Mouse (Mus musculus) midbrain, postnatal 0 days (tissue): ENCODE measurements at regions not wholly inside any gene's neighbourhood (a gene's known extent, or its start where the extent isn't known, plus 50 kb on each side); places are given as distances from the start of the nearest gene placed in this dataset.
A peak's percentile ranks its signal among the peaks of the same experiment; 100 is the strongest.

ENCODE experiments used
- ATAC-seq: fragments of 200-750 bp; cut with Nextera tagmentation; 2 replicates; pipeline ENCODE4 v1.8.0; 2017; ENCODE audit warnings: moderate number of reproducible peaks, mild to moderate bottlenecking, moderate TSS enrichment, moderate library complexity; ENCODE audit not compliant: low FRiP score
- DNase-seq: peaks from one replicate; pipeline ENCODE4 v3.0.0-alpha.2; 2015; ENCODE audit warnings: low spot score
- H3K27ac ChIP-seq: fragments of 300-500 bp; sonication (generic); 2 replicates; pipeline ENCODE4 v1.5.1; 2014; ENCODE audit warnings: low read depth, mild to moderate bottlenecking, low read length, mixed read lengths
- H3K27me3 ChIP-seq: fragments of 300-500 bp; sonication (generic); 2 replicates; pipeline ENCODE4 v1.6.1; 2014; ENCODE audit warnings: low read length, control low read depth, mixed read lengths; ENCODE audit not compliant: insufficient read depth
- H3K36me3 ChIP-seq: fragments of 300-500 bp; sonication (generic); 2 replicates; pipeline ENCODE4 v1.6.1; 2014; ENCODE audit warnings: low read length, control low read depth, mixed read lengths; ENCODE audit not compliant: insufficient read depth
- H3K4me1 ChIP-seq: fragments of 300-500 bp; sonication (generic); 2 replicates; pipeline ENCODE4 v1.6.1; 2014; ENCODE audit warnings: mild to moderate bottlenecking, control low read depth, antibody characterized with exemption, low read length, mixed read lengths; ENCODE audit not compliant: insufficient read depth
- H3K4me2 ChIP-seq: fragments of 300-500 bp; sonication (generic); 2 replicates; pipeline ENCODE4 v1.6.1; 2014; ENCODE audit warnings: low read depth, mild to moderate bottlenecking, low read length, mixed read lengths; ENCODE audit not compliant: poor library complexity, severe bottlenecking
- H3K4me3 ChIP-seq: fragments of 300-500 bp; sonication (generic); 2 replicates; pipeline ENCODE4 v1.5.1; 2014; ENCODE audit warnings: low read depth, mild to moderate bottlenecking, low read length, moderate library complexity
- H3K9ac ChIP-seq: fragments of 300-500 bp; sonication (generic); replicated peaks from 2 replicates; pipeline ENCODE4 v1.6.1; 2014; ENCODE audit warnings: mild to moderate bottlenecking, low read length, moderate library complexity, mixed read lengths; ENCODE audit not compliant: poor library complexity, severe bottlenecking
- H3K9me3 ChIP-seq: fragments of 300-500 bp; sonication (generic); 2 replicates; pipeline ENCODE4 v1.6.1; 2016; ENCODE audit warnings: low read length, control low read depth
- CTCF ChIP-seq: IDR thresholded peaks from 2 replicates; pipeline ENCODE4 v1.5.1; 2016; ENCODE audit warnings: antibody characterized with exemption, mild to moderate bottlenecking
- WGBS: fragments of 180-500 bp; shearing (Covaris S2); extraction: QIAGEN DNeasy Blood & Tissue Kit; methylation state at CpG from one replicate; pipeline ENCODE4 v1.1.7; 2014; 5-methylcytosine and 5-hydroxymethylcytosine counted together

- ATAC-seq = no peak
- 86% methylated on average over 1 of the region's 1 CpGs for whole genome bisulfite sequencing
- H3K9me3 ChIP-seq = no peaks in the 10 kb centered on the region
- no peak overlapping the region for H3K4me3 ChIP-seq
- no peaks in the 10 kb centered on the region for H3K36me3 ChIP-seq
- no peaks in the 10 kb centered on the region for H3K4me1 ChIP-seq
- no peak overlapping the region for H3K9ac ChIP-seq
- no peak for TF ChIP-seq CTCF
- H3K4me2 ChIP-seq = no peak overlapping the region
- no peak for DNase-seq
- H3K27me3 ChIP-seq = no peaks in the 10 kb centered on the region
- H3K27ac ChIP-seq = no peak overlapping the region
These were observed 96.3 kb upstream of the Pdzrn3 start for GRCm38 (mm10) chr6:101473956-101474355.

DNA sequence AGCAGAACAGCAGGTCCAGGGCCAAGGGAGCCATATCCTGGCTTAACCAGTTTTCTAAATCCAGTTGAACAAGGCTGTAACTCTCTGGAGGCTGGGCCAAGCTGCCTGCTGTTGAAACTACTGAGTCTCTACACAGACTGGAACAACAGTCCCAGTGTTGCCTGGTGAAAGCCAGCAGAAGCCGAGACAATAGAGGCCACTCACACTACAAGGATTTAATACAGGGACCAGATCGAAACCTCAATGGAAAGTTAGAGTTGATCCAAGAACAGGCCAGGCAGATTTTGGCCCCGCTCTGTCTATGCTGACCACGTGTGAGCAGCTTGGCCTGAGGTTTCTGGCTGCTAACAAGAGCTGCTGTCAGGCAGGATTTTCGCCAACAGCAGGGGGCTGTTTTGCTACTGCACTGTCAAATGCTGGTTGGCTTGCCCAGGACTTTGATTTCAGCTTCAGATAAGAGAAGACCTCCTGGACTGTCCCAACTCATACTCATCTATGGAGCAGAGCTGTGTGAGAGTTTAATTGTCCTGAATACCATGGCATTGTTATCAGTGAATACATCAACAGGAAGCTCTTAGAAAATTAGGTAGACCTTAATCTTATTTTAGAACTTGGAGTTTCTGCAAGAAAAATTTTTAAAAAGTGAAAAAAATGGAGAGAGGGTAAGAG, 95.7 kb upstream of the Pdzrn3 start:
- no peaks in the 10 kb centered on the region for H3K36me3 ChIP-seq
- peak; percentile 92 for ATAC-seq
- H3K27ac ChIP-seq = no peak overlapping the region
- DNase-seq = peak; percentile 89
- H3K9ac ChIP-seq = no peak overlapping the region
- no peak overlapping the region for H3K4me2 ChIP-seq
- no peaks in the 10 kb centered on the region for H3K9me3 ChIP-seq
- H3K27me3 ChIP-seq = no peaks in the 10 kb centered on the region
- TF ChIP-seq CTCF = peak; percentile 36
- H3K4me1 ChIP-seq = no peaks in the 10 kb centered on the region
- no peak overlapping the region for H3K4me3 ChIP-seq
- 17% methylated on average over 5 of the region's 5 CpGs for WGBS

DNA sequence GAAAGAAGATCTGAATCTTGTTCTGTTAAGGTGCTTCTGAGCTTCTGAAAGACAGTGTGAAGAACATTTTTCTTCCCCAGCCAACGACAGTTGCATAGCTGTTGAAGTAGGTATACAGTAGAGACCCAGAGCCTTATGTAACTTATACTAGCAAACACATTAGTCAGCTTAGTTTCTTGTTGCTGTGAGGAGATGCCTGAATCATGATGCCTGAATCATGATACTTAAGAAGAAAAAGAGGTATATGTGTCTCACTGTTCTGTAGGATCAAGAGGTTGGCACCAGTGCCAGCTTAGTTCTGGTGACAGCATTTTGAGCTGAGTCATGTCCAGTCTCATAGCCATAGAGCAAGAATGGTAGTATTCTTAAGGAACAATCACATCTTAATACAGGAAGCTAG, 87.2 kb upstream of the Pdzrn3 start:
- Histone ChIP-seq H3K27me3 (0 out of 2 replicates have a peak, but pooled peaks cover 3% of the 10 kb centered on the region), H3K4me1 (no peaks in the 10 kb centered on the region), H3K9me3 (no peaks in the 10 kb centered on the region), H3K9ac (no peak overlapping the region), H3K27ac (no peak overlapping the region), H3K36me3 (no peaks in the 10 kb centered on the region), H3K4me2 (no peak overlapping the region), H3K4me3 (no peak overlapping the region)
- no peak for TF ChIP-seq CTCF
- DNase-seq = no peak
- ATAC-seq = no peak
- WGBS = 79% methylated on average over 1 of the region's 1 CpGs

DNA sequence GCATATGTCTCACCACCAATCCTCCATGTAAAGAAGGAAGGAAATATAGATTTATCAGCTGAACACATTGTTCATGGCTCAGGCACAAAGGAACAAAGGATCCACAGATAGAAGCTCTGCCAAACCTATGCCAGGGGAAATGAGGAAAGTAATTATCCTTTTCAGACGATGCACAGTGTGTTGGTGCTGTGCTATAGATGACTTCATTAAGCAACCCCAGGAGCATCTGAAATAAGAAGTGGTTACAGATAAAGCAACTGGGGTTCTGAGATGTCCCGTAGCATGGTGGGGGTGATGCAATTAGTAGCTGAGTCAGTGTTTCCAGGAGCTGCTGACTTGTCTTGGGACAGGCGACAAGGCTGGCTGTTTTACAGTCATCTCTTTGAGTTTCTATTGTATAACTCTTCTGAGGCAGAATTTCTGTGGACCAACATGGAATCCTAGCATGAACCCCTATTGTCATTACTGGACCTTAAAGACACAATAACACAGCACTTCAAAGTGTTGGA, 86.2 kb upstream of the Pdzrn3 start:
- Histone ChIP-seq H3K4me2 (no peak overlapping the region), H3K27me3 (0 out of 2 replicates have a peak, but pooled peaks cover 3% of the 10 kb centered on the region), H3K27ac (no peak overlapping the region), H3K4me1 (no peaks in the 10 kb centered on the region), H3K9me3 (no peaks in the 10 kb centered on the region), H3K4me3 (no peak overlapping the region), H3K36me3 (no peaks in the 10 kb centered on the region), H3K9ac (no peak overlapping the region)
- TF ChIP-seq CTCF = no peak
- ATAC-seq = no peak
- 72% methylated on average over 3 of the region's 3 CpGs for WGBS
- no peak for DNase-seq

DNA sequence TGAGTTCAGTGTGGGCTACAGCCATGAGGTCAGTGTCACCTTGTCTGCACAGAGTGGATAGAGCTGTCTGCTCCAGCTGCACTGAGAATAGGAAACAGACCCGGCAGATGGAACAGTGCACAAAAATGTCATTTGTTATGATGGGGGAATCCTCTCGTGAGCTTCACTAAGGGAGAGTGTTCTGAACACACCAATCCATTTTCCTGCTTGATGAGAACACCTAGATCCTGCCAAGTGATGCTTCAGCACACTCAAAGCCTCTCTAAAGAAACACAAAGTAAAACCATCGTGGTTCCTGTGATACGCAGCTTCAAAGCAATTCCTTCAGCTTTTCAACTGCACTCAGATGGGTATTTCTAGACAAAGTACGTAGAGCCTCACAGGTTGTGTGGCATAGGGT, 69.0 kb upstream of the Pdzrn3 start:
- no peak for TF ChIP-seq CTCF
- no peak overlapping the region for H3K9ac ChIP-seq
- no peak for DNase-seq
- no peaks in the 10 kb centered on the region for H3K27me3 ChIP-seq
- no peak overlapping the region for H3K27ac ChIP-seq
- H3K36me3 ChIP-seq = no peaks in the 10 kb centered on the region
- no peaks in the 10 kb centered on the region for H3K4me1 ChIP-seq
- no peak for ATAC-seq
- H3K4me3 ChIP-seq = no peak overlapping the region
- no peak overlapping the region for H3K4me2 ChIP-seq
- WGBS = 76% methylated on average over 5 of the region's 5 CpGs
- no peaks in the 10 kb centered on the region for H3K9me3 ChIP-seq

- no peak overlapping the region for H3K27ac ChIP-seq
- WGBS = 60% methylated on average over 2 of the region's 2 CpGs
- DNase-seq (no peak), ATAC-seq (no peak)
- H3K4me2 ChIP-seq = no peak overlapping the region
- H3K36me3 ChIP-seq = no peaks in the 10 kb centered on the region
- no peak for TF ChIP-seq CTCF
- no peaks in the 10 kb centered on the region for H3K27me3 ChIP-seq
- no peak overlapping the region for H3K9ac ChIP-seq
- no peak overlapping the region for H3K4me3 ChIP-seq
- H3K4me1 ChIP-seq = no peaks in the 10 kb centered on the region
- H3K9me3 ChIP-seq = no peaks in the 10 kb centered on the region
These were observed 68.6 kb upstream of the Pdzrn3 start for GRCm38 (mm10) chr6:101446316-101446715.
